Mouse (Mus musculus): ENCODE measurements around the gene Stpg3. TPM values are rescaled to one million over a fixed set of nuclear protein-coding genes. Genes with fewer than 3 reads are reported as not detected.

Stpg3 gene
- polyA plus RNA-seq, 1 experiment from 2014 or later, result not detected

GRCm38 (mm10) chr2:25203631-25204214, 10.7 kb downstream of the Stpg3 start:
- WGBS, result 63% methylated on average over 4 of the region's 4 CpGs
- ATAC-seq (ENCODE audit: insufficient number of reproducible peaks, low FRiP score), result 0 out of 2 replicates have a peak, but pooled peaks have one; percentile 40
- no peak overlapping the region for H3K4me3 ChIP-seq
- H3K27ac ChIP-seq (ENCODE audit: poor library complexity, severe bottlenecking), result no peak overlapping the region
- H3K4me1 ChIP-seq (replicated peaks), result 0 out of 2 replicates have a peak, but pooled peaks cover 3% of the 10 kb centered on the region
- no peak overlapping the region for H3K9ac ChIP-seq
- no peaks in the 10 kb centered on the region for H3K27me3 ChIP-seq (replicated peaks)
- no peaks in the 10 kb centered on the region for H3K9me3 ChIP-seq (replicated peaks)
- H3K36me3 ChIP-seq, result peaks cover 92% of the 10 kb centered on the region
- no peak overlapping the region for H3K4me2 ChIP-seq

GRCm38 (mm10) chr2:25200631-25201030, 13.8 kb downstream of the Stpg3 start:
- Histone ChIP-seq H3K9me3 (replicated peaks) (no peaks in the 10 kb centered on the region), H3K36me3 (peaks cover 70% of the 10 kb centered on the region), H3K27ac (ENCODE audit: poor library complexity, severe bottlenecking) (no peak overlapping the region), H3K4me2 (no peak overlapping the region), H3K4me3 (no peak overlapping the region), H3K9ac (no peak overlapping the region), H3K4me1 (replicated peaks) (peaks cover 20% of the 10 kb centered on the region), H3K27me3 (replicated peaks) (0 out of 2 replicates have a peak, but pooled peaks cover under 1% of the 10 kb centered on the region)
- WGBS, result 90% methylated on average over 2 of the region's 2 CpGs
- ATAC-seq (ENCODE audit: insufficient number of reproducible peaks, low FRiP score), result no peak

GRCm38 (mm10) chr2:25197946-25198345, 16.5 kb downstream of the Stpg3 start:
- Histone ChIP-seq H3K27me3 (replicated peaks) (peaks cover 17% of the 10 kb centered on the region), H3K27ac (ENCODE audit: poor library complexity, severe bottlenecking) (peak overlapping the region; percentile 49; the same call in 1 of the 2 replicates), H3K4me1 (replicated peaks) (peaks cover 42% of the 10 kb centered on the region), H3K9ac (no peak overlapping the region), H3K4me3 (no peak overlapping the region), H3K4me2 (no peak overlapping the region), H3K9me3 (replicated peaks) (no peaks in the 10 kb centered on the region), H3K36me3 (peaks cover 43% of the 10 kb centered on the region)
- ATAC-seq (ENCODE audit: insufficient number of reproducible peaks, low FRiP score), result no peak

- 28% methylated on average over 2 of the region's 2 CpGs for WGBS
- Histone ChIP-seq H3K9me3 (replicated peaks) (no peaks in the 10 kb centered on the region), H3K4me2 (peak overlapping the region; percentile 72), H3K4me1 (replicated peaks) (peaks cover 42% of the 10 kb centered on the region), H3K36me3 (peaks cover 35% of the 10 kb centered on the region), H3K9ac (no peak overlapping the region), H3K27ac (ENCODE audit: poor library complexity, severe bottlenecking) (peak overlapping the region; percentile 62), H3K27me3 (replicated peaks) (peaks cover 17% of the 10 kb centered on the region), H3K4me3 (no peak overlapping the region)
- ATAC-seq (ENCODE audit: insufficient number of reproducible peaks, low FRiP score), result no peak
Measured at GRCm38 (mm10) chr2:25197191-25197590, 17.2 kb downstream of the Stpg3 start.

GRCm38 (mm10) chr2:25196172-25196954, 18.1 kb downstream of the Stpg3 start, which contains the start of gene Tor4a:
Gene Tor4a, minus strand, starts transcription at chr2:25196886.
- Histone ChIP-seq H3K36me3 (peaks cover 28% of the 10 kb centered on the region), H3K27me3 (replicated peaks) (peaks cover 17% of the 10 kb centered on the region), H3K9me3 (replicated peaks) (no peaks in the 10 kb centered on the region), H3K4me3 (peak within 1 kb of the TSS; percentile 40), H3K4me2 (peak within 1 kb of the TSS; percentile 72), H3K9ac (peak within 1 kb of the TSS; percentile 59), H3K4me1 (replicated peaks) (peaks cover 42% of the 10 kb centered on the region), H3K27ac (ENCODE audit: poor library complexity, severe bottlenecking) (peak within 1 kb of the TSS; percentile 62)
- peak; percentile 74 for ATAC-seq (ENCODE audit: insufficient number of reproducible peaks, low FRiP score)
- WGBS, result 5% methylated on average over 8 of the region's 8 CpGs

GRCm38 (mm10) chr2:25195211-25196156, 19.0 kb downstream of the Stpg3 start:
- peak overlapping the region; percentile 40 for H3K4me3 ChIP-seq
- no peak for ATAC-seq (ENCODE audit: insufficient number of reproducible peaks, low FRiP score)
- WGBS, result 14% methylated on average over 55 of the region's 55 CpGs
- peak overlapping the region; percentile 62; the same call in 1 of the 2 replicates for H3K27ac ChIP-seq (ENCODE audit: poor library complexity, severe bottlenecking)
- H3K36me3 ChIP-seq, result peaks cover 19% of the 10 kb centered on the region
- H3K9ac ChIP-seq, result peak overlapping the region; percentile 59
- peak overlapping the region; percentile 72 for H3K4me2 ChIP-seq
- H3K9me3 ChIP-seq (replicated peaks), result no peaks in the 10 kb centered on the region
- peaks cover 17% of the 10 kb centered on the region for H3K27me3 ChIP-seq (replicated peaks)
- peaks cover 42% of the 10 kb centered on the region for H3K4me1 ChIP-seq (replicated peaks)

- H3K4me2 ChIP-seq, result peak overlapping the region; percentile 72
- peaks cover 42% of the 10 kb centered on the region for H3K4me1 ChIP-seq (replicated peaks)
- no peak for ATAC-seq (ENCODE audit: insufficient number of reproducible peaks, low FRiP score)
- H3K9ac ChIP-seq, result peak overlapping the region; percentile 59; the same call in 1 of the 2 replicates
- H3K27ac ChIP-seq (ENCODE audit: poor library complexity, severe bottlenecking), result no peak overlapping the region
- peaks cover 17% of the 10 kb centered on the region for H3K27me3 ChIP-seq (replicated peaks)
- H3K9me3 ChIP-seq (replicated peaks), result no peaks in the 10 kb centered on the region
- H3K4me3 ChIP-seq, result peak overlapping the region; percentile 40
- 75% methylated on average over 17 of the region's 17 CpGs for WGBS
- peaks cover 10% of the 10 kb centered on the region for H3K36me3 ChIP-seq
Measured at GRCm38 (mm10) chr2:25194486-25195171, 19.8 kb downstream of the Stpg3 start.

GRCm38 (mm10) chr2:25194006-25194405, 20.4 kb downstream of the Stpg3 start:
- Histone ChIP-seq H3K36me3 (peaks cover 6% of the 10 kb centered on the region), H3K4me1 (replicated peaks) (peaks cover 42% of the 10 kb centered on the region), H3K9ac (0 out of 2 replicates have a peak overlapping the region, but pooled peaks have one; percentile 18), H3K9me3 (replicated peaks) (no peaks in the 10 kb centered on the region), H3K4me3 (no peak overlapping the region), H3K4me2 (peak overlapping the region; percentile 72; the same call in 1 of the 2 replicates), H3K27ac (ENCODE audit: poor library complexity, severe bottlenecking) (0 out of 2 replicates have a peak overlapping the region, but pooled peaks have one; percentile 14), H3K27me3 (replicated peaks) (peaks cover 17% of the 10 kb centered on the region)
- ATAC-seq (ENCODE audit: insufficient number of reproducible peaks, low FRiP score), result no peak
- 67% methylated on average over 5 of the region's 5 CpGs for WGBS

- ATAC-seq (ENCODE audit: insufficient number of reproducible peaks, low FRiP score), result peak; percentile 61; the same call in 1 of the 2 replicates
- Histone ChIP-seq H3K9me3 (replicated peaks) (no peaks in the 10 kb centered on the region), H3K4me3 (no peak overlapping the region), H3K4me2 (peak overlapping the region; percentile 51), H3K9ac (no peak overlapping the region), H3K36me3 (peaks cover under 1% of the 10 kb centered on the region; the same call in 1 of the 2 replicates), H3K27ac (ENCODE audit: poor library complexity, severe bottlenecking) (no peak overlapping the region), H3K4me1 (replicated peaks) (peaks cover 40% of the 10 kb centered on the region), H3K27me3 (replicated peaks) (peaks cover 17% of the 10 kb centered on the region)
- WGBS, result 2% methylated on average over 6 of the region's 6 CpGs
Measured at GRCm38 (mm10) chr2:25193330-25193770, 21.1 kb downstream of the Stpg3 start.

- H3K9me3 ChIP-seq (replicated peaks), result no peaks in the 10 kb centered on the region
- no peak overlapping the region for H3K27ac ChIP-seq (ENCODE audit: poor library complexity, severe bottlenecking)
- no peak overlapping the region for H3K4me3 ChIP-seq
- peaks cover 8% of the 10 kb centered on the region for H3K4me1 ChIP-seq (replicated peaks)
- no peaks in the 10 kb centered on the region for H3K36me3 ChIP-seq
- H3K4me2 ChIP-seq, result no peak overlapping the region
- H3K9ac ChIP-seq, result no peak overlapping the region
- H3K27me3 ChIP-seq (replicated peaks), result peaks cover 16% of the 10 kb centered on the region
- ATAC-seq (ENCODE audit: insufficient number of reproducible peaks, low FRiP score), result no peak
- WGBS, result 78% methylated on average over 6 of the region's 6 CpGs
Measured at GRCm38 (mm10) chr2:25187841-25188240, 26.6 kb downstream of the Stpg3 start.

All from heart, embryonic 12.5 days (tissue).